Mouse (Mus musculus): ENCODE data around the gene Grb2. TPM values are rescaled to one million over a fixed set of nuclear protein-coding genes. Genes with fewer than 3 reads are reported as not detected.

The Grb2 gene
- polyA plus RNA-seq, 1 experiment from 2014 or later: 113 TPM

DNA sequence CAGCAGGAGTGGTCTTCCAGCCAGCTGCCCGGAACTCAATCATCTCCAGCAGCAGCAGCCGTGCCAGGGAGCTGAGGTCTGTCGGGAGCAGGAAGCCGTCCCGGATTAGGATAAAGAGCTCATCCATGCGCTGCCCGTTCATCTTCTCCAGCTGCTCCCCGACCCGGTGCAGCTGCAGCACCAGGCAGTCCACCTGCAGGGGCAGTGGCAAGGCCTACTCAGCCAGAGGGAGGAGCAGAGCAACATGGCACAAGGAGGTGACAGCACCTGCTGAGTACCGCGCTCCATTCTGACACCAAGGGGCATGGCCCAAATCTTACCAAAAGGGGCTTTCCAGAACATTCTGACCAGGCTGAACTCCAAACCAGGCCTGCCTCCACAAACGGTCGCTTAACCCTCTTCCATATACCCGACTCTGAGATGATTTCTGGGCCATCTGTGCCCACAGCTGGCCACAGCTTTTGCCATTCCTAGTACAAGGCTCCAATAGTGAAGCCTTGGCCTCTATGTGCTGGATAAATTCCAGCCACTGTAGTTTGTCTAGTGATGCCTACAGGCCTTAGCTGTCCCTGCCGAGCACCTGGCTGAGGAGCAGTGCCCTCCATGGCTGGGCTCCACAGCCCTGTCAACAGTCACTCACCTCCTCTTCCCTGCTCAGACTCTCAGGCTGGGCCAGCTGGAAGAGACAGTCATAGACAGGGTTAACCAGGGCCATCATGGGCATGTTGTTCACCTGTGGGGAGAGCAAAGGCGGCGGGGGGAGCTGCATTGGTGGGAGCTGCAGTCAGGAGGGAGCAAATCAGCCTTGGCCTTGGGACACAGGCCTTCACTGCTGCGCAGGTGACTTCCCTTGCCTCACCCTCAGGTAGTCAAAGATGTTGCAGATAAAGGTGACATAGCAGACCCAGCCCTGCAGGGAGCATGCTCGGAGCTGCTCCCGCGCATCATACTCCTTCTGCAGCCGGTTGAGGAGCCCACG, 99.7 kb downstream of the Grb2 start:
- no peak overlapping the region; the same call in 1 of the 2 replicates for H3K9ac ChIP-seq (replicated peaks; ENCODE audit: low read length)
- no peak for ATAC-seq (ENCODE audit: low FRiP score, low TSS enrichment)

GRCm38 (mm10) chr11:115606733-115607132, 101.7 kb downstream of the Grb2 start:
- peaks cover 18% of the 10 kb centered on the region for H3K4me1 ChIP-seq (ENCODE audit: control insufficient read depth, insufficient read depth, low read length)
- no peak overlapping the region for H3K27ac ChIP-seq (replicated peaks; ENCODE audit: low read depth, low read length)
- no peaks in the 10 kb centered on the region for H3K9me3 ChIP-seq (ENCODE audit: control insufficient read depth, low read length)
- ATAC-seq (ENCODE audit: low FRiP score, low TSS enrichment): no peak
- 94% methylated on average over 18 of the region's 18 CpGs for WGBS
- no peak overlapping the region for H3K9ac ChIP-seq (replicated peaks; ENCODE audit: low read length)
- DNase-seq: no peak
- H3K4me3 ChIP-seq (replicated peaks; ENCODE audit: low read depth, low read length): no peak overlapping the region
- no peaks in the 10 kb centered on the region for H3K27me3 ChIP-seq (ENCODE audit: control insufficient read depth, insufficient read depth, low read length)
- H3K4me2 ChIP-seq (ENCODE audit: low read length): no peak overlapping the region
- peaks cover 43% of the 10 kb centered on the region for H3K36me3 ChIP-seq (ENCODE audit: control insufficient read depth, insufficient read depth, low read length)

More for the DNA sequence above, 99.7 kb downstream of the Grb2 start:
- WGBS: 80% methylated on average over 23 of the region's 23 CpGs
- Histone ChIP-seq H3K4me1 (ENCODE audit: control insufficient read depth, insufficient read depth, low read length) (peaks cover 14% of the 10 kb centered on the region), H3K9me3 (ENCODE audit: control insufficient read depth, low read length) (no peaks in the 10 kb centered on the region), H3K27me3 (ENCODE audit: control insufficient read depth, insufficient read depth, low read length) (no peaks in the 10 kb centered on the region), H3K36me3 (ENCODE audit: control insufficient read depth, insufficient read depth, low read length) (peaks cover 43% of the 10 kb centered on the region), H3K4me3 (replicated peaks; ENCODE audit: low read depth, low read length) (no peak overlapping the region), H3K4me2 (ENCODE audit: low read length) (no peak overlapping the region), H3K27ac (replicated peaks; ENCODE audit: low read depth, low read length) (no peak overlapping the region)
- DNase-seq: no peak

DNA sequence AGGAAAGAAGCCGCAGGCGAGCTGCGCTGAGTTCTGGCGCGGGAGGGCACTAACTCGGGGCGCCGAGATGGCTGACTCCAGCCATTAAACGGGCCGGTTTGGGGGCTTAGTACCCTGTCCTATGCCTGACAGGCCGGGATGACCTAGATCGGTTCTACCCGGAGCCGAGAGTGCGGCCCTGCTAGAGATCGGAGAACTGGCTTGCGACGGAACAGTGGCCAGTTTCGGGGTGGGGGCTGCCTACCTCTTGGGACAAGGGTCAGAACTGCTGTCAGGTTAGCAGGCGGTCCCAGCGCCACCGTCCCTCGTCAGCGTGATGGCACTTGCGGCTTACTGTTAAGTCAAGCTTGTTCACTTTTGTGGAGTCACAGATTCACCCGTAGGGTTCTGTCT, 104.1 kb downstream of the Grb2 start:
- H3K36me3 ChIP-seq (ENCODE audit: control insufficient read depth, insufficient read depth, low read length): peaks cover 39% of the 10 kb centered on the region

GRCm38 (mm10) chr11:115603476-115604303, 104.7 kb downstream of the Grb2 start, which contains the start of the genes Mrps7 and Gga3:
Mrps7 (plus strand) TSS chr11:115603925.
Gga3 (minus strand) TSS chr11:115604051.
- peaks cover 37% of the 10 kb centered on the region for H3K36me3 ChIP-seq (ENCODE audit: control insufficient read depth, insufficient read depth, low read length)
- DNase-seq: peak; percentile 96
- H3K27me3 ChIP-seq (ENCODE audit: control insufficient read depth, insufficient read depth, low read length): no peaks in the 10 kb centered on the region
- H3K9me3 ChIP-seq (ENCODE audit: control insufficient read depth, low read length): no peaks in the 10 kb centered on the region
- ATAC-seq (ENCODE audit: low FRiP score, low TSS enrichment): peak; percentile 96
- H3K4me3 ChIP-seq (replicated peaks; ENCODE audit: low read depth, low read length): peak within 1 kb of the TSS; percentile 99
- H3K9ac ChIP-seq (replicated peaks; ENCODE audit: low read length): peak within 1 kb of the TSS; percentile 92
- peaks cover 18% of the 10 kb centered on the region for H3K4me1 ChIP-seq (ENCODE audit: control insufficient read depth, insufficient read depth, low read length)
- WGBS: under 1% methylated on average over 80 of the region's 93 CpGs
- H3K4me2 ChIP-seq (ENCODE audit: low read length): peak within 1 kb of the TSS; percentile 94
- peak within 1 kb of the TSS; percentile 95 for H3K27ac ChIP-seq (replicated peaks; ENCODE audit: low read depth, low read length)

More for the DNA sequence above, 104.1 kb downstream of the Grb2 start:
- peak; percentile 34; the same call in 1 of the 2 replicates for ATAC-seq (ENCODE audit: low FRiP score, low TSS enrichment)
- H3K27me3 ChIP-seq (ENCODE audit: control insufficient read depth, insufficient read depth, low read length): no peaks in the 10 kb centered on the region
- peak overlapping the region; percentile 92 for H3K9ac ChIP-seq (replicated peaks; ENCODE audit: low read length)
- H3K4me1 ChIP-seq (ENCODE audit: control insufficient read depth, insufficient read depth, low read length): peaks cover 18% of the 10 kb centered on the region
- under 1% methylated on average over 26 of the region's 26 CpGs for WGBS
- H3K4me2 ChIP-seq (ENCODE audit: low read length): peak overlapping the region; percentile 94
- no peaks in the 10 kb centered on the region for H3K9me3 ChIP-seq (ENCODE audit: control insufficient read depth, low read length)
- peak overlapping the region; percentile 95 for H3K27ac ChIP-seq (replicated peaks; ENCODE audit: low read depth, low read length)
- DNase-seq: no peak
- peak overlapping the region; percentile 99 for H3K4me3 ChIP-seq (replicated peaks; ENCODE audit: low read depth, low read length)

DNA sequence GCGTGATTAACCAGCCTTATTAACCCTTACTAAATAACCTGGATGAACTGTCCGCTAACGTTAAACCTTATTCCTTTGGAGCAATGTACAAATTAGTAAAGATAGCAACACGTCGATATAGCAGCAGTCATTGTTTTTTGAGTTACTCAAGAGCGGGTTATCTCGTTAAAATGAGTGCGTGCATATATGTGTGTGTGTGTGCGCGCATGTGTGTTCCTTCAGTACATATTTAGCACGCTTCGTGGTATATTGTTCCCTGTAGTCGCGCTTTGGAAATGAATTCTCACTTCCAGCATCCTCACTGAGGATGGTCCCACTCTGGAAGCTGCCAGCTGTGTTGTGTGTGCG, 105.3 kb downstream of the Grb2 start:
- H3K9me3 ChIP-seq (ENCODE audit: control insufficient read depth, low read length): no peaks in the 10 kb centered on the region
- no peak for DNase-seq
- 7% methylated on average over 15 of the region's 15 CpGs for WGBS
- peaks cover 18% of the 10 kb centered on the region for H3K4me1 ChIP-seq (ENCODE audit: control insufficient read depth, insufficient read depth, low read length)
- peak overlapping the region; percentile 99 for H3K4me3 ChIP-seq (replicated peaks; ENCODE audit: low read depth, low read length)
- H3K36me3 ChIP-seq (ENCODE audit: control insufficient read depth, insufficient read depth, low read length): peaks cover 32% of the 10 kb centered on the region
- no peak for ATAC-seq (ENCODE audit: low FRiP score, low TSS enrichment)
- H3K27ac ChIP-seq (replicated peaks; ENCODE audit: low read depth, low read length): peak overlapping the region; percentile 95
- peak overlapping the region; percentile 94 for H3K4me2 ChIP-seq (ENCODE audit: low read length)
- peak overlapping the region; percentile 92 for H3K9ac ChIP-seq (replicated peaks; ENCODE audit: low read length)
- H3K27me3 ChIP-seq (ENCODE audit: control insufficient read depth, insufficient read depth, low read length): no peaks in the 10 kb centered on the region

GRCm38 (mm10) chr11:115601174-115601573, 107.2 kb downstream of the Grb2 start:
- Histone ChIP-seq H3K9me3 (ENCODE audit: control insufficient read depth, low read length) (no peaks in the 10 kb centered on the region), H3K4me3 (replicated peaks; ENCODE audit: low read depth, low read length) (no peak overlapping the region), H3K9ac (replicated peaks; ENCODE audit: low read length) (no peak overlapping the region), H3K27ac (replicated peaks; ENCODE audit: low read depth, low read length) (no peak overlapping the region), H3K36me3 (ENCODE audit: control insufficient read depth, insufficient read depth, low read length) (peaks cover 26% of the 10 kb centered on the region), H3K27me3 (ENCODE audit: control insufficient read depth, insufficient read depth, low read length) (no peaks in the 10 kb centered on the region), H3K4me1 (ENCODE audit: control insufficient read depth, insufficient read depth, low read length) (peaks cover 18% of the 10 kb centered on the region), H3K4me2 (ENCODE audit: low read length) (no peak overlapping the region)
- ATAC-seq (ENCODE audit: low FRiP score, low TSS enrichment) (no peak), DNase-seq (no peak)
- WGBS: 94% methylated on average over 4 of the region's 4 CpGs

- ATAC-seq (ENCODE audit: low FRiP score, low TSS enrichment): no peak
- Histone ChIP-seq H3K36me3 (ENCODE audit: control insufficient read depth, insufficient read depth, low read length) (peaks cover 26% of the 10 kb centered on the region), H3K4me2 (ENCODE audit: low read length) (no peak overlapping the region), H3K27me3 (ENCODE audit: control insufficient read depth, insufficient read depth, low read length) (no peaks in the 10 kb centered on the region), H3K4me3 (replicated peaks; ENCODE audit: low read depth, low read length) (no peak overlapping the region), H3K9ac (replicated peaks; ENCODE audit: low read length) (no peak overlapping the region), H3K9me3 (ENCODE audit: control insufficient read depth, low read length) (no peaks in the 10 kb centered on the region), H3K27ac (replicated peaks; ENCODE audit: low read depth, low read length) (no peak overlapping the region), H3K4me1 (ENCODE audit: control insufficient read depth, insufficient read depth, low read length) (peaks cover 18% of the 10 kb centered on the region)
- 99% methylated on average over 15 of the region's 15 CpGs for WGBS
- no peak for DNase-seq
Observed at GRCm38 (mm10) chr11:115600743-115601142, 107.7 kb downstream of the Grb2 start.

DNA sequence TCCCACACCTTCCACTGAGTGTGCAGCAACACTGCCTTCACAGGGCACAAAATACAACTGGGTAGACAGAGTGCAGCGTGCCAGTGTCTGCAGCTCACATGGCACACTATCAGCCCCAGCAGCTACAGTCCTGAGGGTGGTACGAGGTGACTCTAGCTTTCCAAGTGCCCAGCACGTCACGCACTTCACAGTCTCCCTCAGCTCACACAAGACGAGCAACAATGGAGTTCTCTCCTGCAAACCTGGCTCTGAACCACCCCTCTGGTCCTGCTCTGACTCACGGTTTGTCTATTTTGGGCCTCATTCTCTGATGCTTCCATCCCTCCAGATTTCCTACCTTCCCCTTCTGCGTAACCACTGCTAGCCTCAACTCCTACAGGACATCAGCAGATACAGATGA, 108.7 kb downstream of the Grb2 start:
- Histone ChIP-seq H3K36me3 (ENCODE audit: control insufficient read depth, insufficient read depth, low read length) (peaks cover 31% of the 10 kb centered on the region), H3K4me1 (ENCODE audit: control insufficient read depth, insufficient read depth, low read length) (peaks cover 16% of the 10 kb centered on the region), H3K27me3 (ENCODE audit: control insufficient read depth, insufficient read depth, low read length) (no peaks in the 10 kb centered on the region), H3K4me2 (ENCODE audit: low read length) (no peak overlapping the region), H3K9me3 (ENCODE audit: control insufficient read depth, low read length) (no peaks in the 10 kb centered on the region), H3K9ac (replicated peaks; ENCODE audit: low read length) (no peak overlapping the region), H3K27ac (replicated peaks; ENCODE audit: low read depth, low read length) (no peak overlapping the region), H3K4me3 (replicated peaks; ENCODE audit: low read depth, low read length) (no peak overlapping the region)
- no peak for ATAC-seq (ENCODE audit: low FRiP score, low TSS enrichment)
- no peak for DNase-seq
- WGBS: 95% methylated on average over 7 of the region's 7 CpGs
